Mouse (Mus musculus): Measurements from ENCODE around the gene Igfbp6. TPM values are rescaled to one million over a fixed set of nuclear protein-coding genes. Genes with fewer than 3 reads are reported as not detected.

Gene Igfbp6
- polyA plus RNA-seq, 1 experiment from 2014 or later = 1.6 TPM

DNA sequence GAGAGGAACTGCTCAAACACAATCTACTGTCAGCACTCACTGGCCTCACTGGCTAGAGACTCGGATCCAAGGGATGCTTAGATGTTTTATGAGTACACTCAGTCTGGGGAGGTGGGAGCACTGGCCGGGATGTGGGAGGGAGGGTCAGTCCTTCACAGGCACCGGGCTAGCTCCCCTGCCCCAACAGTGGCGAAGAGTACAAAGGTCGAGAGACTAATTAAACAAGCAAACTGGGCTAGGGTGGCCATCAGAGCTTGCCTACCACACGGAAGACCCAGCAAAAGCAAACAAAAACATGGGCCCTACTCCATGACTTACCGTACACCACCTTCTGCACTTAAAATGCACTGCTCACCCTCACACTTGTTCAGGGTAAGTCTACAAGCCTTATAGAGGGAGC is 47.5 kb downstream of the Igfbp6 start:
- Histone ChIP-seq H3K4me3 (replicated peaks; ENCODE audit: low read depth, low read length) (no peak overlapping the region), H3K9ac (replicated peaks; ENCODE audit: low read length) (no peak overlapping the region), H3K4me1 (ENCODE audit: control insufficient read depth, insufficient read depth, low read length) (no peaks in the 10 kb centered on the region), H3K36me3 (ENCODE audit: control insufficient read depth, insufficient read depth, low read length) (no peaks in the 10 kb centered on the region), H3K27me3 (ENCODE audit: control insufficient read depth, insufficient read depth, low read length) (no peaks in the 10 kb centered on the region), H3K4me2 (ENCODE audit: low read length) (no peak overlapping the region), H3K27ac (replicated peaks; ENCODE audit: low read depth, low read length) (no peak overlapping the region), H3K9me3 (ENCODE audit: control insufficient read depth, low read length) (no peaks in the 10 kb centered on the region)
- WGBS = 81% methylated on average over 7 of the region's 7 CpGs
- DNase-seq (no peak), ATAC-seq (ENCODE audit: low FRiP score, low TSS enrichment) (no peak)

- H3K9me3 ChIP-seq (ENCODE audit: control insufficient read depth, low read length) = no peaks in the 10 kb centered on the region
- no peaks in the 10 kb centered on the region for H3K36me3 ChIP-seq (ENCODE audit: control insufficient read depth, insufficient read depth, low read length)
- no peaks in the 10 kb centered on the region for H3K4me1 ChIP-seq (ENCODE audit: control insufficient read depth, insufficient read depth, low read length)
- no peak overlapping the region for H3K4me3 ChIP-seq (replicated peaks; ENCODE audit: low read depth, low read length)
- no peak for DNase-seq
- H3K4me2 ChIP-seq (ENCODE audit: low read length) = no peak overlapping the region
- no peak overlapping the region for H3K27ac ChIP-seq (replicated peaks; ENCODE audit: low read depth, low read length)
- H3K9ac ChIP-seq (replicated peaks; ENCODE audit: low read length) = no peak overlapping the region
- H3K27me3 ChIP-seq (ENCODE audit: control insufficient read depth, insufficient read depth, low read length) = no peaks in the 10 kb centered on the region
- 75% methylated on average over 7 of the region's 7 CpGs for WGBS
- no peak for ATAC-seq (ENCODE audit: low FRiP score, low TSS enrichment)
These were observed 48.2 kb downstream of the Igfbp6 start for GRCm38 (mm10) chr15:102192271-102192812.

DNA sequence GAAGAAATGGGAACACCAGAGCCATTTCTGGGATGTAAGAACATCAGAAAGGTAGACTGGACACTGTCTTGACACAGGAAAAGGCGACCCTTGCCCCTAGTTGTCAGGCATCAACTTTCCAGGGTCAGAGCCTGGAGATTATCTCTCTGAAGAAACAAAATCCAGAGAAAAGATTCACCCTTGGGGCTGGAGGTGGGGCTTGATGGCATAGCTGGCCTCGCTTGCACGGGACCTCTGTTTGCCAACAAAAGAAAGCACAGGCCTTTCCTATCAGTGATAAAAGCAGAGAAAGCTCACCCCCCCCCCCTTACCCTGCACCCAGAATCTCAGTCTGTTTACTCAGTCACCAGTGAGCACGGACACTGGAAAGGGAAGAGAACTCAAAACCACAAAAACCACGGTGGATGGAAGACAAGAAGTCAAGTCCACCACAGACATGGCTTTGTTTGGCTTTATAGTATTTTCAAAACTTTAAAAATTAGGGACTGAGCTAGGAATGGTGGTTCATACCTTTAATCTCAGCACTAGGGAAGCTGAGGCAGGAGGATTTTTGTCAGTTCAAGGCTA is 48.7 kb downstream of the Igfbp6 start:
- WGBS = 61% methylated on average over 5 of the region's 5 CpGs
- ATAC-seq (ENCODE audit: low FRiP score, low TSS enrichment) = no peak

GRCm38 (mm10) chr15:102193652-102194051 is 49.5 kb downstream of the Igfbp6 start:
- Histone ChIP-seq H3K4me3 (replicated peaks; ENCODE audit: low read depth, low read length) (no peak overlapping the region), H3K27me3 (ENCODE audit: control insufficient read depth, insufficient read depth, low read length) (no peaks in the 10 kb centered on the region), H3K4me2 (ENCODE audit: low read length) (no peak overlapping the region), H3K9ac (replicated peaks; ENCODE audit: low read length) (no peak overlapping the region), H3K4me1 (ENCODE audit: control insufficient read depth, insufficient read depth, low read length) (no peaks in the 10 kb centered on the region), H3K36me3 (ENCODE audit: control insufficient read depth, insufficient read depth, low read length) (no peaks in the 10 kb centered on the region), H3K9me3 (ENCODE audit: control insufficient read depth, low read length) (no peaks in the 10 kb centered on the region), H3K27ac (replicated peaks; ENCODE audit: low read depth, low read length) (no peak overlapping the region)
- no peak for DNase-seq
- 90% methylated on average over 4 of the region's 4 CpGs for WGBS
- no peak for ATAC-seq (ENCODE audit: low FRiP score, low TSS enrichment)

More for the DNA sequence above, 48.7 kb downstream of the Igfbp6 start:
- Histone ChIP-seq H3K4me1 (ENCODE audit: control insufficient read depth, insufficient read depth, low read length) (no peaks in the 10 kb centered on the region), H3K4me3 (replicated peaks; ENCODE audit: low read depth, low read length) (no peak overlapping the region), H3K4me2 (ENCODE audit: low read length) (no peak overlapping the region), H3K27me3 (ENCODE audit: control insufficient read depth, insufficient read depth, low read length) (no peaks in the 10 kb centered on the region), H3K9ac (replicated peaks; ENCODE audit: low read length) (no peak overlapping the region), H3K27ac (replicated peaks; ENCODE audit: low read depth, low read length) (no peak overlapping the region), H3K36me3 (ENCODE audit: control insufficient read depth, insufficient read depth, low read length) (no peaks in the 10 kb centered on the region), H3K9me3 (ENCODE audit: control insufficient read depth, low read length) (no peaks in the 10 kb centered on the region)
- no peak for DNase-seq

GRCm38 (mm10) chr15:102194439-102194838 is 50.3 kb downstream of the Igfbp6 start:
- Histone ChIP-seq H3K36me3 (ENCODE audit: control insufficient read depth, insufficient read depth, low read length) (no peaks in the 10 kb centered on the region), H3K27me3 (ENCODE audit: control insufficient read depth, insufficient read depth, low read length) (no peaks in the 10 kb centered on the region), H3K4me3 (replicated peaks; ENCODE audit: low read depth, low read length) (no peak overlapping the region), H3K27ac (replicated peaks; ENCODE audit: low read depth, low read length) (no peak overlapping the region), H3K9ac (replicated peaks; ENCODE audit: low read length) (no peak overlapping the region), H3K4me2 (ENCODE audit: low read length) (no peak overlapping the region), H3K9me3 (ENCODE audit: control insufficient read depth, low read length) (no peaks in the 10 kb centered on the region), H3K4me1 (ENCODE audit: control insufficient read depth, insufficient read depth, low read length) (no peaks in the 10 kb centered on the region)
- WGBS = 87% methylated on average over 4 of the region's 4 CpGs
- no peak for ATAC-seq (ENCODE audit: low FRiP score, low TSS enrichment)
- DNase-seq = no peak

DNA sequence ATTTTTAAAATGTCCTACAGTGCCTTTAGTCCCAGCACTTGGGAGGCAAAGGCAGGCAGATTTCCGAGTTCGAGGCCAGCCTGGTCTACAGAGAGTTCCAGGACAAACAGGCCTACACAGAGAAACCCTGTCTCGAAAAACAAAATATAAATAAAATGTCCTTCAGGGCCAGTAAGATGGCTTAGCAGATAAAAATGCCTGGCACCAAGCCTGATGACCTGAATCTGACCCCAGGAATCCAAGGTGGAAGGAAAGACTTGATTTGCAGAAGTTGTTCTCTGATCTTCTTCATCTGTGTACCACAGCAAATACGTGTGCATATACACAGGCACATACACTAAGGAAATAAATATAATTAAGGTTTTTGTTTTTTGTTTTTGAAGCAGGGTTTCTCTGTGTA is 51.2 kb downstream of the Igfbp6 start:
- no peaks in the 10 kb centered on the region for H3K4me1 ChIP-seq (ENCODE audit: control insufficient read depth, insufficient read depth, low read length)
- WGBS = 92% methylated on average over 4 of the region's 4 CpGs
- no peak overlapping the region for H3K27ac ChIP-seq (replicated peaks; ENCODE audit: low read depth, low read length)
- no peak for DNase-seq
- no peak overlapping the region for H3K4me3 ChIP-seq (replicated peaks; ENCODE audit: low read depth, low read length)
- no peaks in the 10 kb centered on the region for H3K36me3 ChIP-seq (ENCODE audit: control insufficient read depth, insufficient read depth, low read length)
- H3K9me3 ChIP-seq (ENCODE audit: control insufficient read depth, low read length) = no peaks in the 10 kb centered on the region
- no peaks in the 10 kb centered on the region for H3K27me3 ChIP-seq (ENCODE audit: control insufficient read depth, insufficient read depth, low read length)
- no peak overlapping the region for H3K9ac ChIP-seq (replicated peaks; ENCODE audit: low read length)
- no peak overlapping the region for H3K4me2 ChIP-seq (ENCODE audit: low read length)
- ATAC-seq (ENCODE audit: low FRiP score, low TSS enrichment) = no peak

DNA sequence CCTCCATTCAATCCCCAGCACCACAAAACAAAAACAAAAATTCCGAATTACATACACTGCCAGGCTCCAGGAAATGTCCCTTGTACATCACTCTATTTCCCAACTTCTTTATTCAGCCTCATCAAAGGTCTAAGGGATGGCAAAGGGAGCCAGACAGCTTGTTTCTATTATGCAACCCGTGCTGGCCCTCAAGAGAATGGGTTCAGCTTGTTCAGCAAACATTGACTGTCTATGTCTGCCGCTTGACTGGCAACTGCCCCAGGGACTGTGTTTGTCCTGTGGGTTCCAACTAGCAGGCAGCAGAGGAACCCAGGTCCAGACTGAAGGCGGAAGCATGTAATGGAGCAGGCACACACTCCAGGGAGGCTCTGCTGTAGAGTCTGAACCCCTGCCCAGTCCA is 54.7 kb downstream of the Igfbp6 start:
- 82% methylated on average over 4 of the region's 4 CpGs for WGBS
- Histone ChIP-seq H3K9me3 (ENCODE audit: control insufficient read depth, low read length) (no peaks in the 10 kb centered on the region), H3K4me3 (replicated peaks; ENCODE audit: low read depth, low read length) (no peak overlapping the region), H3K36me3 (ENCODE audit: control insufficient read depth, insufficient read depth, low read length) (no peaks in the 10 kb centered on the region), H3K4me2 (ENCODE audit: low read length) (no peak overlapping the region), H3K27ac (replicated peaks; ENCODE audit: low read depth, low read length) (no peak overlapping the region), H3K9ac (replicated peaks; ENCODE audit: low read length) (no peak overlapping the region), H3K4me1 (ENCODE audit: control insufficient read depth, insufficient read depth, low read length) (peaks cover 8% of the 10 kb centered on the region; the same call in 1 of the 2 replicates), H3K27me3 (ENCODE audit: control insufficient read depth, insufficient read depth, low read length) (no peaks in the 10 kb centered on the region)
- ATAC-seq (ENCODE audit: low FRiP score, low TSS enrichment) (no peak), DNase-seq (no peak)

Other genes starting within 250 kb of the Igfbp6 start
- not detected in 2 replicates for gene Krt4, start 219.6 kb upstream of the Igfbp6 start, polyA plus RNA-seq (2014; fragmentation: Nextera tagmentation; extraction: Ambion mirVana)
- 0.45 and 0.69 TPM in 2 replicates for gene Krt79, start 204.0 kb upstream of the Igfbp6 start, polyA plus RNA-seq (2014; fragmentation: Nextera tagmentation; extraction: Ambion mirVana)
- gene Krt78, start 190.1 kb upstream of the Igfbp6 start, polyA plus RNA-seq (2014; fragmentation: Nextera tagmentation; extraction: Ambion mirVana) = not detected in 2 replicates
- gene Krt8, start 139.9 kb upstream of the Igfbp6 start, polyA plus RNA-seq (2014; fragmentation: Nextera tagmentation; extraction: Ambion mirVana) = 0.15 and 0.59 TPM in 2 replicates
- gene Krt18, start 116.2 kb upstream of the Igfbp6 start, polyA plus RNA-seq (2014; fragmentation: Nextera tagmentation; extraction: Ambion mirVana) = 0.35 and 1.3 TPM in 2 replicates
- 76.7 and 98.8 TPM in 2 replicates for gene Eif4b, start 70.6 kb upstream of the Igfbp6 start, polyA plus RNA-seq (2014; fragmentation: Nextera tagmentation; extraction: Ambion mirVana)
- 3.6 and 8.9 TPM in 2 replicates for gene Tns2, start 43.9 kb upstream of the Igfbp6 start, polyA plus RNA-seq (2014; fragmentation: Nextera tagmentation; extraction: Ambion mirVana)
- gene Spryd3, start 8.1 kb upstream of the Igfbp6 start, polyA plus RNA-seq (2014; fragmentation: Nextera tagmentation; extraction: Ambion mirVana) = 40.2 and 52.5 TPM in 2 replicates
- not detected in 2 replicates for gene Soat2, start 6.2 kb downstream of the Igfbp6 start, polyA plus RNA-seq (2014; fragmentation: Nextera tagmentation; extraction: Ambion mirVana)
- 43.5 and 57.7 TPM in 2 replicates for gene Zfp740, start 58.9 kb downstream of the Igfbp6 start, polyA plus RNA-seq (2014; fragmentation: Nextera tagmentation; extraction: Ambion mirVana)
- 25.9 and 28.1 TPM in 2 replicates for gene Csad, start 60.4 kb downstream of the Igfbp6 start, polyA plus RNA-seq (2014; fragmentation: Nextera tagmentation; extraction: Ambion mirVana)
- gene Itgb7, start 87.6 kb downstream of the Igfbp6 start, polyA plus RNA-seq (2014; fragmentation: Nextera tagmentation; extraction: Ambion mirVana) = 0.57 and 0.78 TPM in 2 replicates
- 2.3 and 3.6 TPM in 2 replicates for gene Rarg, start 113.2 kb downstream of the Igfbp6 start, polyA plus RNA-seq (2014; fragmentation: Nextera tagmentation; extraction: Ambion mirVana)
- 0.09 TPM in 1 of 2 replicates, not detected in the other for gene Gm9918, start 126.2 kb downstream of the Igfbp6 start, polyA plus RNA-seq (2014; fragmentation: Nextera tagmentation; extraction: Ambion mirVana)
- gene Mfsd5, start 135.1 kb downstream of the Igfbp6 start, polyA plus RNA-seq (2014; fragmentation: Nextera tagmentation; extraction: Ambion mirVana) = 51.9 and 53.3 TPM in 2 replicates
- 4.9 and 9.1 TPM in 2 replicates for gene Espl1, start 151.9 kb downstream of the Igfbp6 start, polyA plus RNA-seq (2014; fragmentation: Nextera tagmentation; extraction: Ambion mirVana)
- gene Pfdn5, start 181.8 kb downstream of the Igfbp6 start, polyA plus RNA-seq (2014; fragmentation: Nextera tagmentation; extraction: Ambion mirVana) = 562 and 649 TPM in 2 replicates
- gene Myg1, start 187.3 kb downstream of the Igfbp6 start, polyA plus RNA-seq (2014; fragmentation: Nextera tagmentation; extraction: Ambion mirVana) = 80.4 and 89.0 TPM in 2 replicates
- 27.6 and 30.6 TPM in 2 replicates for gene Aaas, start 206.4 kb downstream of the Igfbp6 start, polyA plus RNA-seq (2014; fragmentation: Nextera tagmentation; extraction: Ambion mirVana)
- 0.21 TPM in 1 of 2 replicates, not detected in the other for gene Sp7, start 222.8 kb downstream of the Igfbp6 start, polyA plus RNA-seq (2014; fragmentation: Nextera tagmentation; extraction: Ambion mirVana)